Mouse (Mus musculus) embryonic facial prominence, embryonic 12.5 days (tissue): Measurements from ENCODE around the gene Fbxw2. TPM values are rescaled to one million over a fixed set of nuclear protein-coding genes. Genes with fewer than 3 reads are reported as not detected.
A peak's percentile ranks its signal among the peaks of the same experiment; 100 is the strongest.
"Not testable (repeated sequence)": the region's sequence is repeated elsewhere in the genome, so short reads cannot be mapped to it uniquely, and the experiment has no call there.

Source experiments
- ATAC-seq: fragments of 200-750 bp; cut with Nextera tagmentation; 2 replicates; pipeline ENCODE4 v1.8.0; 2017; ENCODE audit not compliant: insufficient number of reproducible peaks, insufficient read depth, low FRiP score, low TSS enrichment
- H3K27ac ChIP-seq: fragments of 300-500 bp; sonication (generic); 2 replicates; pipeline ENCODE4 v1.5.1; 2016; ENCODE audit warnings: mild to moderate bottlenecking
- H3K27me3 ChIP-seq: fragments of 300-500 bp; sonication (generic); 2 replicates; pipeline ENCODE4 v1.6.1; 2016; ENCODE audit warnings: mild to moderate bottlenecking, moderate library complexity
- H3K36me3 ChIP-seq: fragments of 300-500 bp; sonication (generic); 2 replicates; pipeline ENCODE4 v1.6.1; 2016; ENCODE audit warnings: mild to moderate bottlenecking
- H3K4me1 ChIP-seq: fragments of 300-500 bp; sonication (generic); 2 replicates; pipeline ENCODE4 v1.6.1; 2016
- H3K4me2 ChIP-seq: fragments of 300-500 bp; sonication (generic); replicated peaks from 2 replicates; pipeline ENCODE4 v1.6.1; 2016; ENCODE audit warnings: mild to moderate bottlenecking, moderate library complexity
- H3K4me3 ChIP-seq: fragments of 300-500 bp; sonication (generic); 2 replicates; pipeline ENCODE4 v1.5.1; 2016; ENCODE audit warnings: mild to moderate bottlenecking
- H3K9ac ChIP-seq: fragments of 300-500 bp; sonication (generic); 2 replicates; pipeline ENCODE4 v1.6.1; 2016; ENCODE audit warnings: mild to moderate bottlenecking, moderate library complexity
- H3K9me3 ChIP-seq: fragments of 300-500 bp; sonication (generic); 2 replicates; pipeline ENCODE4 v1.6.1; 2016; ENCODE audit warnings: mild to moderate bottlenecking, moderate library complexity
- WGBS: fragments of 180-500 bp; shearing (Covaris S2); methylation state at CpG from one replicate; pipeline ENCODE4 v1.1.7; 2016; 5-methylcytosine and 5-hydroxymethylcytosine counted together
- polyA plus RNA-seq: library from polyadenylated mRNA; unstranded; fragments of >200 nt; fragmentation: Nextera tagmentation; extraction: Ambion mirVana; gene quantifications from 2 replicates; pipeline ENCODE4 v1.2.1, GENCODE M21; 2016

Gene Fbxw2
- polyA plus RNA-seq = 93.8 and 94.2 TPM in 2 replicates

DNA sequence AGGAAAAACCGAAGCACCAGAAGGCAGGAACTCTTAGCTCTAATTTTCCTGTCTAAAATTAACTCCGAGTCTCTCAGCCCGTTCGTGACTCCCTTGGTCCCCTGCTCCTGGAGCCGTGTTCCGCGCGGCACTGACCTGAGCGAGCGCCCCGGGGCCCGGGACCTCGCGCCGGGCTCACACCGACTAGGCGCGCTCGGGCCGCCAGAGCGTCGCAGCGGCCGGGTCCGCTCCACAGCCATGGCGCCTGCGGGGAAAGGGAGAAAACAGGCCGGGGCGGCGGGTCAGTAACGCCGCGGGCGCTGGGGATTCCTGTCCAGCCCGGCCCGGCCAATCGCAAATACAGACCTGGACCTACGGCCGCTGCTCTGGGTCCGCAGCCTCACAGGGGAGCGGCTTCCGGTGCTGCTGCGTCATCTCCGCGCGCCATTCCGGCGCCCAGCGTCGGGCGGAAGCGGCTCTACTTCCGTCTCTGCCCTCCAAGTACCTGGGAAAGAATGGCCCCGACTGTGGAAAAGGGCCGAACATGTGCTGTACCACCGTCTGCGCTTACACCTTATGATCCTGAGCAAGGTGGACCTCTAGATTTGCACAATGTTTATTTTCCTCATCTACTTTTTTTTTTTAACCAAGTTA lies at the start of gene Fbxw2:
Gene Fbxw2, minus strand, starts transcription at position 485 of the 633 bp plus-strand sequence.
- peak within 1 kb of the TSS; percentile 73 for H3K4me2 ChIP-seq
- peaks cover 4% of the 10 kb centered on the region; the same call in 1 of the 2 replicates for H3K36me3 ChIP-seq
- H3K27ac ChIP-seq = peak within 1 kb of the TSS; percentile 77
- peak within 1 kb of the TSS; percentile 98 for H3K4me3 ChIP-seq
- H3K4me1 ChIP-seq = peaks cover 11% of the 10 kb centered on the region; the same call in 1 of the 2 replicates
- peak; percentile 95 for ATAC-seq
- H3K9ac ChIP-seq = peak within 1 kb of the TSS; percentile 90
- WGBS = under 1% methylated on average over 57 of the region's 57 CpGs
- no peaks in the 10 kb centered on the region for H3K27me3 ChIP-seq
- no peaks in the 10 kb centered on the region for H3K9me3 ChIP-seq

GRCm38 (mm10) chr2:34874816-34875345 lies 48.8 kb upstream of the Fbxw2 start, which contains the start of gene Psmd5:
TSS of gene Psmd5 (minus strand) at chr2:34874968.
- Histone ChIP-seq H3K27me3 (peaks cover 36% of the 10 kb centered on the region), H3K4me2 (peak within 1 kb of the TSS; percentile 36), H3K9me3 (no peaks in the 10 kb centered on the region), H3K9ac (no peak within 1 kb of the TSS), H3K27ac (no peak within 1 kb of the TSS), H3K4me3 (peak within 1 kb of the TSS; percentile 9; the same call in 1 of the 2 replicates), H3K4me1 (peaks cover 6% of the 10 kb centered on the region), H3K36me3 (no peaks in the 10 kb centered on the region)
- WGBS = 11% methylated on average over 8 of the region's 8 CpGs
- ATAC-seq = no peak

- peak within 1 kb of the TSS; percentile 36 for H3K4me2 ChIP-seq
These were observed 48.2 kb upstream of the Fbxw2 start, which contains the start of gene Cutal for GRCm38 (mm10) chr2:34874271-34874670. TSS of gene Cutal (plus strand) at chr2:34874396.

DNA sequence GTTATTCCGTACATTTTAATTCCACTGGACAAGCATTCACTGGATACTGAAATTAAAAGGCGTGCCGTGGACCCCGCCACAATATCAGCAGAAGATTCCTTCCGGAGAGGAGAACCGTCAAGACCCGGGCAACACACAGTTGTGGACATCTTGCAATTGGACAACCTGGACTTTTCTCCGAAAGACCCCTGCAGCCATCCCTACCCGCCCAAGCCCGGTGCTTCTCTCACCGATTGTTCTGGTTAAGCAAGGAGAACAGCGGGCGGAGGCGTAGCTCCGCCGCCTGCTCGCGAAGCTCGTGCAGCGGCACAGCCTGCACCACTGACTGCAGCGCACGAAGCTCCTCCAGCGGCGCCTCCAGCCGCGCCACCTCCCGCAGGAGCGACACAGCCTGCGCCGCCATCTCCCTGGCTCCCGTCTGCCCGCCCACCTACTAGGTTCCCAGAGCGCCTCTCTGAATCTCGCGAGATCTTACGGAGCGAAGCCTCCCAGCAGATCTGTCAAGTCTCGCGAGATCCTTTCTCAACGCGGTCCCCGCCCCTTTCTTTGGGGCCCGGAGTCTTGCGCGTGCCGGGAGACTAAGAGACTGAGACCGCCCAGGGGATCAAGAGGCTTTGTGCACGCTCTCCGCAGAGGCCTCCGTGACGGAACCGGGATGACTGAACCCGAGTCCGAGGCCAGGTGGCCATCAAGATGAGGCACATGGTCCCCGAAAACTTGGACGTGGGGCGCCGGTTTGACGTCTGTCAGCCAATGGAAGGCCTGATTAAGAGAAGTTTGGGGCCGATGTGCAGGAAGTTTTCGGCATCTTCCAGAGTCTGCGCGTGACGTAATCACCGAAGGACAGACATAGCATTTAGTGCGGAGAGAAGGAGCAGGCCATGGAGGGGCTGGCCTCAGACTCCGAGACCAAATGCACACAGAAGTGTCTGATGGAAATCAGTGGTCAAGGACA lies 44.7 kb upstream of the Fbxw2 start:
- no peaks in the 10 kb centered on the region for H3K9me3 ChIP-seq
- peaks cover 22% of the 10 kb centered on the region for H3K4me1 ChIP-seq
- peak overlapping the region; percentile 83 for H3K9ac ChIP-seq
- peaks cover 20% of the 10 kb centered on the region for H3K27me3 ChIP-seq
- H3K27ac ChIP-seq = peak overlapping the region; percentile 90
- under 1% methylated on average over 67 of the region's 67 CpGs for WGBS
- peak overlapping the region; percentile 58 for H3K4me2 ChIP-seq
- peak overlapping the region; percentile 71 for H3K4me3 ChIP-seq
- ATAC-seq = peak; percentile 97
- no peaks in the 10 kb centered on the region; the same call in 1 of the 2 replicates for H3K36me3 ChIP-seq

More at GRCm38 (mm10) chr2:34874271-34874670, 48.2 kb upstream of the Fbxw2 start, which contains the start of gene Cutal:
- Histone ChIP-seq H3K4me1 (peaks cover 12% of the 10 kb centered on the region), H3K27ac (no peak within 1 kb of the TSS), H3K9me3 (no peaks in the 10 kb centered on the region), H3K4me3 (peak within 1 kb of the TSS; percentile 9; the same call in 1 of the 2 replicates), H3K36me3 (no peaks in the 10 kb centered on the region), H3K9ac (no peak within 1 kb of the TSS), H3K27me3 (peaks cover 36% of the 10 kb centered on the region)
- 2% methylated on average over 14 of the region's 14 CpGs for WGBS
- ATAC-seq = no peak

GRCm38 (mm10) chr2:34869680-34870079 lies 43.6 kb upstream of the Fbxw2 start:
- WGBS = 46% methylated on average over 5 of the region's 5 CpGs
- H3K4me1 ChIP-seq = peaks cover 22% of the 10 kb centered on the region
- peak overlapping the region; percentile 71 for H3K4me3 ChIP-seq
- H3K27me3 ChIP-seq = peaks cover 16% of the 10 kb centered on the region
- H3K9ac ChIP-seq = peak overlapping the region; percentile 28; the same call in 1 of the 2 replicates
- peak overlapping the region; percentile 58 for H3K4me2 ChIP-seq
- H3K36me3 ChIP-seq = peaks cover 8% of the 10 kb centered on the region
- no peak overlapping the region for H3K27ac ChIP-seq
- no peak for ATAC-seq
- H3K9me3 ChIP-seq = no peaks in the 10 kb centered on the region

GRCm38 (mm10) chr2:34857728-34858127 lies 31.6 kb upstream of the Fbxw2 start:
- Histone ChIP-seq H3K36me3 (peaks cover 88% of the 10 kb centered on the region), H3K9me3 (no peaks in the 10 kb centered on the region), H3K27me3 (no peaks in the 10 kb centered on the region), H3K9ac (no peak overlapping the region), H3K4me1 (no peaks in the 10 kb centered on the region), H3K4me2 (no peak overlapping the region), H3K4me3 (no peak overlapping the region), H3K27ac (no peak overlapping the region)
- ATAC-seq = no peak
- 91% methylated on average over 8 of the region's 8 CpGs for WGBS

GRCm38 (mm10) chr2:34855265-34855664 lies 29.2 kb upstream of the Fbxw2 start:
- Histone ChIP-seq H3K4me2 (no peak overlapping the region), H3K27ac (no peak overlapping the region), H3K4me3 (no peak overlapping the region), H3K27me3 (no peaks in the 10 kb centered on the region), H3K36me3 (peaks cover 95% of the 10 kb centered on the region), H3K9me3 (no peaks in the 10 kb centered on the region), H3K4me1 (no peaks in the 10 kb centered on the region), H3K9ac (no peak overlapping the region)
- no peak for ATAC-seq
- 93% methylated on average over 4 of the region's 4 CpGs for WGBS

GRCm38 (mm10) chr2:34847702-34848101 lies 21.6 kb upstream of the Fbxw2 start:
- Histone ChIP-seq H3K9me3 (no peaks in the 10 kb centered on the region), H3K9ac (no peak overlapping the region), H3K4me2 (no peak overlapping the region), H3K27ac (no peak overlapping the region), H3K4me3 (no peak overlapping the region), H3K27me3 (no peaks in the 10 kb centered on the region), H3K36me3 (peaks cover 34% of the 10 kb centered on the region), H3K4me1 (no peaks in the 10 kb centered on the region)
- no peak for ATAC-seq
- 88% methylated on average over 1 of the region's 1 CpGs for WGBS

- Histone ChIP-seq H3K36me3 (no peaks in the 10 kb centered on the region), H3K9me3 (no peaks in the 10 kb centered on the region), H3K4me1 (no peaks in the 10 kb centered on the region), H3K9ac (no peak overlapping the region), H3K27ac (no peak overlapping the region), H3K4me2 (no peak overlapping the region), H3K4me3 (no peak overlapping the region), H3K27me3 (no peaks in the 10 kb centered on the region)
- 84% methylated on average over 11 of the region's 11 CpGs for WGBS
- no peak for ATAC-seq
These were observed 17.3 kb upstream of the Fbxw2 start for GRCm38 (mm10) chr2:34843211-34843939.

DNA sequence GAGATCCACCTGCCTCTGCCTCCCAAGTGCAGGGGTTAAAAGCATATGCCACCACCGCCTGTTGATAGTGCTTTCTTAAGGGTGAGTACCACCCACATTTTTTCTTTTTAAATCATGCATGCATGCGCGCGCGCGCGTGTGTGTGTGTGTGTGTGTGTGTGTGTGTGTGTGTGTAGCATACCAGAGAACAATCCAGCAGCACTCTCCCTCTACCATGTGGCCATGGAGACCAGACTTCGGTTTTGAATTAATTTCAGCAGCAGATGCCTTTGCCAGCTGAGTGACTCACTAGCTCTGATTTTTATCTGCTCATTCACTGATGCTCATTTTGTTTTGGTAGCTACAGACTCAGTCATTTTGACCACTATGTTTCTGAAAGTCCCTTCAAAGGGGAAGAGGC lies 15.6 kb upstream of the Fbxw2 start:
- Histone ChIP-seq H3K9ac (no peak overlapping the region), H3K4me2 (no peak overlapping the region), H3K36me3 (no peaks in the 10 kb centered on the region), H3K4me3 (no peak overlapping the region), H3K4me1 (no peaks in the 10 kb centered on the region; the same call in 1 of the 2 replicates), H3K27me3 (no peaks in the 10 kb centered on the region), H3K9me3 (no peaks in the 10 kb centered on the region), H3K27ac (no peak overlapping the region)
- whole genome bisulfite sequencing = 86% methylated on average over 8 of the region's 8 CpGs
- ATAC-seq = no peak

GRCm38 (mm10) chr2:34840143-34840542 lies 14.0 kb upstream of the Fbxw2 start:
- H3K4me3 ChIP-seq, H3K36me3 ChIP-seq, H3K27me3 ChIP-seq, ATAC-seq, H3K9ac ChIP-seq, H3K4me2 ChIP-seq, H3K9me3 ChIP-seq, H3K27ac ChIP-seq, H3K4me1 ChIP-seq: not testable (repeated sequence)
- WGBS = 80% methylated on average over 5 of the region's 5 CpGs
